Mouse (Mus musculus) liver, postnatal 0 days (tissue): Measurements from ENCODE around the gene Snx6.

Experiments used
- CTCF ChIP-seq: sonication (generic); IDR thresholded peaks from 2 replicates; pipeline ENCODE4 v1.5.1; 2016; ENCODE audit warnings: antibody characterized with exemption, low read depth
- EP300 ChIP-seq: IDR thresholded peaks from 2 replicates; pipeline ENCODE4 v1.6.1; 2016; ENCODE audit warnings: antibody characterized with exemption, low read depth, mild to moderate bottlenecking

- TF ChIP-seq CTCF (no peak), EP300 (no peak)
Measured at GRCm38 (mm10) chr12:54810142-54810541, 14.6 kb upstream of the Snx6 start.
